ENCODE assay signal across 10 mouse cellular contexts in genomic region chr2:144638719-144639118, GRCm38 (mm10). TPM values are rescaled to one million over a fixed set of nuclear protein-coding genes. Genes with fewer than 3 reads are reported as not detected.
DNase-seq lines count a peak whose midpoint lies in the region; ATAC-seq lines count a peak whose summit lies in the region.
"Had no signal": no experiment of that assay in that cellular context is flagged by ENCODE, and none has a peak within 500 bp of the region (broad histone marks: within the 10 kb centered on the region; RNA-seq: fewer than 3 reads in every experiment).

No protein-coding gene starts in this region.

- DNase-seq in forebrain, embryonic 11.5 days (ENCODE audit: low spot score), result no peak
- DNase-seq in left cerebral cortex, postnatal 4 days, result peak; percentile 47
- no peak for DNase-seq in left cerebral cortex, adult 11 months (ENCODE audit: low spot score)
- peak; percentile 71 for DNase-seq in adrenal gland, adult 2 months
- peak; percentile 42 to 51 for DNase-seq in kidney, postnatal 25 days
- DNase-seq in layer of hippocampus, postnatal 36 days, result no peak
- no peak for DNase-seq in spleen, postnatal 10 days (ENCODE audit: low spot score in 2 of 2)

- H3K9me3 ChIP-seq in forebrain, embryonic 16.5 days (ENCODE audit: control insufficient read depth, low read length), result no peaks in the 10 kb centered on the region
- H3K9me3 ChIP-seq in forebrain, embryonic 11.5 days (ENCODE audit: control insufficient read depth, low read length), result no peaks in the 10 kb centered on the region
- H3K9me3 ChIP-seq: embryonic facial prominence, embryonic 12.5 days; megakaryocyte, embryonic 14.5 days had no signal

- intact Hi-C loops in left cerebral cortex, postnatal 4 days (cut with DNase I), result loop anchor here (5.0 kb wide), 2 partner anchors 529 to 949 kb away; partner anchors contain the start of gene Slc24a3

- peaks cover 5% of the 10 kb centered on the region for H3K4me1 ChIP-seq in forebrain, embryonic 16.5 days (replicated peaks; ENCODE audit: control insufficient read depth, insufficient read depth, low read length)
- no peaks in the 10 kb centered on the region for H3K4me1 ChIP-seq in forebrain, embryonic 11.5 days (replicated peaks; ENCODE audit: control insufficient read depth, insufficient read depth, low read length)
- H3K4me1 ChIP-seq: embryonic facial prominence, embryonic 12.5 days had no signal

- no peaks in the 10 kb centered on the region for H3K36me3 ChIP-seq in forebrain, embryonic 16.5 days (ENCODE audit: control insufficient read depth, insufficient read depth)
- no peaks in the 10 kb centered on the region for H3K36me3 ChIP-seq in forebrain, embryonic 11.5 days (ENCODE audit: control insufficient read depth, insufficient read depth, low read length)
- H3K36me3 ChIP-seq: embryonic facial prominence, embryonic 12.5 days had no signal

- peak; percentile 34 for ATAC-seq in forebrain, embryonic 16.5 days
- ATAC-seq in forebrain, embryonic 11.5 days (replicated peaks; ENCODE audit: low FRiP score), result no peak

- 60% methylated on average over 4 of the region's 4 CpGs for WGBS in forebrain, embryonic 16.5 days
- WGBS in forebrain, embryonic 11.5 days, result 71% methylated on average over 4 of the region's 4 CpGs

- H3K4me2 ChIP-seq in forebrain, embryonic 16.5 days (ENCODE audit: low read length), result no peak overlapping the region
- no peak overlapping the region for H3K4me2 ChIP-seq in forebrain, embryonic 11.5 days (ENCODE audit: low read depth, low read length, severe bottlenecking)
- H3K4me2 ChIP-seq: embryonic facial prominence, embryonic 12.5 days had no signal

- H3K4me3 ChIP-seq in forebrain, embryonic 16.5 days (replicated peaks; ENCODE audit: low read length), result no peak overlapping the region
- no peak overlapping the region for H3K4me3 ChIP-seq in forebrain, embryonic 11.5 days (ENCODE audit: low read depth, low read length)
- H3K4me3 ChIP-seq: embryonic facial prominence, embryonic 12.5 days; megakaryocyte, embryonic 14.5 days had no signal

- no peaks in the 10 kb centered on the region for H3K27me3 ChIP-seq in forebrain, embryonic 16.5 days (replicated peaks; ENCODE audit: control insufficient read depth, insufficient read depth, low read length)
- no peaks in the 10 kb centered on the region for H3K27me3 ChIP-seq in forebrain, embryonic 11.5 days (ENCODE audit: control insufficient read depth, insufficient read depth, low read length)
- H3K27me3 ChIP-seq: embryonic facial prominence, embryonic 12.5 days; megakaryocyte, embryonic 14.5 days had no signal

- H3K27ac ChIP-seq in forebrain, embryonic 16.5 days (ENCODE audit: low read length), result no peak overlapping the region
- H3K27ac ChIP-seq in forebrain, embryonic 11.5 days (ENCODE audit: low read depth, low read length), result no peak overlapping the region
- H3K27ac ChIP-seq: embryonic facial prominence, embryonic 12.5 days had no signal

- no peak overlapping the region for H3K9ac ChIP-seq in forebrain, embryonic 16.5 days (replicated peaks; ENCODE audit: low read depth, low read length)
- H3K9ac ChIP-seq in forebrain, embryonic 11.5 days (ENCODE audit: low read length), result no peak overlapping the region
- H3K9ac ChIP-seq: embryonic facial prominence, embryonic 12.5 days had no signal

RNA-seq across cellular contexts. Expression of gene Dtd1, which starts 39.0 kb away (rescaled TPM):
- 70.5 and 80.4 TPM in 2 replicates for polyA plus RNA-seq in forebrain, embryonic 16.5 days (2015; fragmentation: Nextera tagmentation; extraction: Ambion mirVana)
- polyA plus RNA-seq in forebrain, embryonic 11.5 days (2014; fragmentation: Nextera tagmentation; extraction: Ambion mirVana), result 36.8 and 36.9 TPM in 2 replicates
- total RNA-seq in left cerebral cortex, postnatal 4 days (2021), result 10 to 100 TPM; 54.6 to 55.7 TPM
- total RNA-seq in adrenal gland, adult 2 months (2021), result 10 to 100 TPM; 14.5 to 19.5 TPM
- polyA plus RNA-seq in adrenal gland, adult 2 months (2012; rRNA removed), result 5.0 and 5.7 TPM in 2 replicates
- total RNA-seq in layer of hippocampus, postnatal 36 days (2021), result 10 to 100 TPM; 63.7 to 66.2 TPM

RNA-seq across cellular contexts. Expression of gene Smim26, which starts 44.9 kb away (rescaled TPM):
- polyA plus RNA-seq in forebrain, embryonic 16.5 days (2015; fragmentation: Nextera tagmentation; extraction: Ambion mirVana), result 50.9 and 53.7 TPM in 2 replicates
- polyA plus RNA-seq in forebrain, embryonic 11.5 days (2014; fragmentation: Nextera tagmentation; extraction: Ambion mirVana), result 32.0 and 40.9 TPM in 2 replicates
- total RNA-seq in left cerebral cortex, postnatal 4 days (2021), result 10 to 100 TPM; 45.1 to 45.8 TPM
- 10 to 100 TPM; 33.8 to 63.6 TPM for total RNA-seq in adrenal gland, adult 2 months (2021)
- 0.31 and 0.38 TPM in 2 replicates for polyA plus RNA-seq in adrenal gland, adult 2 months (2012; rRNA removed)
- total RNA-seq in layer of hippocampus, postnatal 36 days (2021), result 10 to 100 TPM; 57.4 to 63.4 TPM

Comparison
In these comparisons a context has a peak if more than half of its experiments do, and no peak if none do; other contexts are left out.
1. DNase-seq: peak in left cerebral cortex, postnatal 4 days (single experiment), adrenal gland, adult 2 months (single experiment) and kidney, postnatal 25 days (2 of 2); none in forebrain, embryonic 11.5 days (single experiment), left cerebral cortex, adult 11 months (single experiment), layer of hippocampus, postnatal 36 days (0 of 2) and spleen, postnatal 10 days (0 of 2).